Comparison of ENCODE assay signal across 15 mouse cellular contexts in the genomic region with DNA sequence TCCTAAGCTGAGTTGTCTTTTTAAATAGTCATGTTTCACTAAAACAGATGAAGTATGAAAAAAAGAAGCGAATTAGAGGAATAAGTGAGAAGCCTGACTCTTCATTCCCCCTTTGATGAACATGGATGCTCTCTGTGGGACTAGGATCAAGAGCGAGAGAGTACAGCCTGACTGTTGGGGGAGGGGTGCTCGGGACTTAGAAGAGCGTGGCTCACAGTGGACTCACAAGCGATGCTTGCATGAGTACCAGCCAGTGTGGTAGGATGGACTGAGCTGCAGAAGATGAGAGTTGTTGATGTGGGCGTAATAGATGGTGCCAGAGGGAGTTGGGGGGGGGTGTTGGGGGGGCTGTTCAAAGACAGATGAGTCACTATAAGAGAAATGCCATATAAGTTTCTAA. TPM values are rescaled to one million over a fixed set of nuclear protein-coding genes. Genes with fewer than 3 reads are reported as not detected.
A peak's percentile ranks its signal among the peaks of the same experiment; 100 is the strongest.
DNase-seq lines count a peak whose midpoint lies in the region; ATAC-seq and TF ChIP-seq lines count a peak whose summit lies in the region.
"Had no signal": no experiment of that assay in that cellular context is flagged by ENCODE, and none has a peak within 500 bp of the region (broad histone marks: within the 10 kb centered on the region; RNA-seq: fewer than 3 reads in every experiment).

No protein-coding gene starts in this region.

- TF ChIP-seq CTCF in left cerebral cortex, adult 2 months (IDR thresholded peaks at IDR 0.05) = no peak

- H3K27me3 ChIP-seq in forebrain, embryonic 14.5 days (replicated peaks; ENCODE audit: control insufficient read depth, insufficient read depth, low read length) = no peaks in the 10 kb centered on the region
- H3K27me3 ChIP-seq in forebrain, embryonic 10.5 days (ENCODE audit: poor library complexity, severe bottlenecking) = no peaks in the 10 kb centered on the region
- H3K27me3 ChIP-seq in midbrain, embryonic 15.5 days (replicated peaks) = no peaks in the 10 kb centered on the region
- H3K27me3 ChIP-seq: heart, embryonic 12.5 days; neural tube, embryonic 12.5 days had no signal

- intact Hi-C loops in left cerebral cortex, adult 2 months (cut with DNase I) = loop anchor here (2.0 kb wide), 1 partner anchor 34 kb away; no protein-coding TSS in a partner anchor

- H3K9ac ChIP-seq in forebrain, embryonic 14.5 days (ENCODE audit: low read length) = no peak overlapping the region
- no peak overlapping the region for H3K9ac ChIP-seq in midbrain, embryonic 15.5 days
- H3K9ac ChIP-seq: liver, embryonic 14.5 days; neural tube, embryonic 12.5 days had no signal

- no peak overlapping the region for H3K4me2 ChIP-seq in forebrain, embryonic 14.5 days (ENCODE audit: low read length)
- H3K4me2 ChIP-seq in midbrain, embryonic 15.5 days = no peak overlapping the region
- H3K4me2 ChIP-seq: heart, embryonic 12.5 days; neural tube, embryonic 12.5 days had no signal

- no peak overlapping the region for H3K27ac ChIP-seq in forebrain, embryonic 14.5 days (ENCODE audit: low read depth, low read length)
- no peak overlapping the region for H3K27ac ChIP-seq in forebrain, embryonic 10.5 days
- peak overlapping the region; percentile 67; the same call in 1 of the 2 replicates for H3K27ac ChIP-seq in left cerebral cortex, adult 2 months
- no peak overlapping the region for H3K27ac ChIP-seq in midbrain, embryonic 15.5 days
- H3K27ac ChIP-seq: liver, embryonic 14.5 days; neural tube, embryonic 12.5 days had no signal

- ATAC-seq in forebrain, embryonic 14.5 days = no peak
- ATAC-seq in midbrain, embryonic 15.5 days (replicated peaks) = peak; percentile 73
- ATAC-seq: inflammation-experienced regulatory T-cells, adult 6 months had no signal

- WGBS in forebrain, embryonic 14.5 days = 79% methylated on average over 6 of the region's 6 CpGs
- 80% methylated on average over 6 of the region's 6 CpGs for WGBS in forebrain, embryonic 10.5 days
- 58% methylated on average over 6 of the region's 6 CpGs for WGBS in midbrain, embryonic 15.5 days

- no peak overlapping the region for H3K4me3 ChIP-seq in forebrain, embryonic 14.5 days (ENCODE audit: low read depth, low read length)
- H3K4me3 ChIP-seq in forebrain, embryonic 10.5 days = no peak overlapping the region
- no peak overlapping the region for H3K4me3 ChIP-seq in left cerebral cortex, adult 2 months
- no peak overlapping the region for H3K4me3 ChIP-seq in midbrain, embryonic 15.5 days
- H3K4me3 ChIP-seq: heart, embryonic 12.5 days; neural tube, embryonic 12.5 days had no signal

- H3K36me3 ChIP-seq in forebrain, embryonic 14.5 days (ENCODE audit: control insufficient read depth, insufficient read depth, low read length) = peaks cover 61% of the 10 kb centered on the region
- peaks cover 94% of the 10 kb centered on the region for H3K36me3 ChIP-seq in forebrain, embryonic 10.5 days (replicated peaks)
- H3K36me3 ChIP-seq in midbrain, embryonic 15.5 days (replicated peaks) = peaks cover 32% of the 10 kb centered on the region

- peak; percentile 31 for DNase-seq in forebrain, embryonic 14.5 days (ENCODE audit: low spot score)
- no peak for DNase-seq in forebrain, embryonic 10.5 days (ENCODE audit: extremely low spot score, low spot score)
- no peak for DNase-seq in left cerebral cortex, adult 2 months (ENCODE audit: extremely low spot score in 1 of 2, low spot score in 2 of 2)
- DNase-seq in left cerebral cortex, adult 11 months (ENCODE audit: low spot score) = no peak
- DNase-seq in brain, adult 2 months (ENCODE audit: low read depth, low spot score) = peak; percentile 81
- DNase-seq in spleen, postnatal 4 days (ENCODE audit: low spot score in 2 of 2) = no peak
- DNase-seq: gastrocnemius, postnatal 25 days; heart, postnatal 36 days; lung, postnatal 10 days; thymus, postnatal 36 days had no signal

- H3K9me3 ChIP-seq in forebrain, embryonic 14.5 days (replicated peaks; ENCODE audit: control insufficient read depth, low read length) = peaks cover 4% of the 10 kb centered on the region
- H3K9me3 ChIP-seq in forebrain, embryonic 10.5 days = peaks cover 9% of the 10 kb centered on the region
- H3K9me3 ChIP-seq in midbrain, embryonic 15.5 days = no peaks in the 10 kb centered on the region

- H3K4me1 ChIP-seq in forebrain, embryonic 14.5 days (ENCODE audit: control insufficient read depth, insufficient read depth, low read length) = no peaks in the 10 kb centered on the region
- H3K4me1 ChIP-seq in forebrain, embryonic 10.5 days = no peaks in the 10 kb centered on the region
- H3K4me1 ChIP-seq in midbrain, embryonic 15.5 days = peaks cover 9% of the 10 kb centered on the region; the same call in 1 of the 2 replicates
- H3K4me1 ChIP-seq: neural tube, embryonic 12.5 days had no signal

RNA-seq across cellular contexts. Expression of a gene that starts 35.9 kb away (rescaled TPM):
- polyA plus RNA-seq in forebrain, embryonic 14.5 days (2014; fragmentation: Nextera tagmentation; extraction: Ambion mirVana) = 22.2 and 24.1 TPM in 2 replicates
- 103 and 112 TPM in 2 replicates for polyA plus RNA-seq in forebrain, embryonic 10.5 days (2016; fragmentation: Nextera tagmentation; extraction: Ambion mirVana)
- total RNA-seq in left cerebral cortex, adult 2 months (2021) = 10 to 100 TPM; 38.2 to 39.6 TPM
- polyA plus RNA-seq in midbrain, embryonic 15.5 days (2015; fragmentation: Nextera tagmentation; extraction: Ambion mirVana) = 15.7 and 21.0 TPM in 2 replicates

RNA-seq across cellular contexts. Expression of a gene that starts 37.6 kb away (rescaled TPM):
- polyA plus RNA-seq in forebrain, embryonic 14.5 days (2014; fragmentation: Nextera tagmentation; extraction: Ambion mirVana) = 30.6 and 33.8 TPM in 2 replicates
- polyA plus RNA-seq in forebrain, embryonic 10.5 days (2016; fragmentation: Nextera tagmentation; extraction: Ambion mirVana) = 31.9 and 36.0 TPM in 2 replicates
- 10 to 100 TPM; 17.4 to 19.2 TPM for total RNA-seq in left cerebral cortex, adult 2 months (2021)
- polyA plus RNA-seq in midbrain, embryonic 15.5 days (2015; fragmentation: Nextera tagmentation; extraction: Ambion mirVana) = 43.0 and 46.3 TPM in 2 replicates

RNA-seq across cellular contexts. Expression of a gene that starts 37.8 kb away (rescaled TPM):
- 50.3 and 53.0 TPM in 2 replicates for polyA plus RNA-seq in forebrain, embryonic 14.5 days (2014; fragmentation: Nextera tagmentation; extraction: Ambion mirVana)
- 21.0 and 22.9 TPM in 2 replicates for polyA plus RNA-seq in forebrain, embryonic 10.5 days (2016; fragmentation: Nextera tagmentation; extraction: Ambion mirVana)
- total RNA-seq in left cerebral cortex, adult 2 months (2021) = 100 to 1,000 TPM; 106 to 115 TPM
- 67.5 and 75.1 TPM in 2 replicates for polyA plus RNA-seq in midbrain, embryonic 15.5 days (2015; fragmentation: Nextera tagmentation; extraction: Ambion mirVana)

Comparison
In these comparisons a context has a peak if more than half of its experiments do, and no peak if none do; other contexts are left out.
1. DNase-seq: peak in forebrain, embryonic 14.5 days (single experiment) and brain, adult 2 months (single experiment); none in forebrain, embryonic 10.5 days (single experiment), left cerebral cortex, adult 2 months (0 of 2), left cerebral cortex, adult 11 months (single experiment) and spleen, postnatal 4 days (0 of 2).